Mouse (Mus musculus): ENCODE results near the gene Hspa4l. TPM values are rescaled to one million over a fixed set of nuclear protein-coding genes. Genes with fewer than 3 reads are reported as not detected.
"Not testable (repeated sequence)": the region's sequence is repeated elsewhere in the genome, so short reads cannot be mapped to it uniquely, and the experiment has no call there.

Hspa4l gene
- total RNA-seq, 2 experiments from 2014 or later, result 40.1 to 46.1 TPM

- ATAC-seq (ENCODE audit: poor library complexity, severe bottlenecking), result no peak
These were observed 65.6 kb downstream of the Hspa4l start for GRCm38 (mm10) chr3:40809894-40810293.

- ATAC-seq (ENCODE audit: poor library complexity, severe bottlenecking), result no peak
These were observed 69.0 kb downstream of the Hspa4l start for GRCm38 (mm10) chr3:40813275-40813674.

GRCm38 (mm10) chr3:40845521-40845920 is 101.2 kb downstream of the Hspa4l start:
- not testable (repeated sequence) for ATAC-seq (ENCODE audit: poor library complexity, severe bottlenecking)

Other genes starting within 250 kb of the Hspa4l start
- 0.56 and 1.4 TPM in 2 replicates for gene Intu, start 213.2 kb upstream of the Hspa4l start, total RNA-seq (2015)
- 0.61 and 0.73 TPM in 2 replicates for gene Intu, start 213.2 kb upstream of the Hspa4l start, total RNA-seq (2017)
- not detected in 2 replicates for gene Slc25a31, start 35.6 kb upstream of the Hspa4l start, total RNA-seq (2015)
- gene Slc25a31, start 35.6 kb upstream of the Hspa4l start, total RNA-seq (2017), result not detected in 2 replicates
- gene Plk4, start 55.5 kb downstream of the Hspa4l start, total RNA-seq (2015), result 63.2 and 77.6 TPM in 2 replicates
- gene Plk4, start 55.5 kb downstream of the Hspa4l start, total RNA-seq (2017), result 67.1 and 93.7 TPM in 2 replicates
- gene Mfsd8, start 102.4 kb downstream of the Hspa4l start, total RNA-seq (2015), result 16.3 and 17.0 TPM in 2 replicates
- 5.7 and 7.1 TPM in 2 replicates for gene Mfsd8, start 102.4 kb downstream of the Hspa4l start, total RNA-seq (2017)
- 6.2 and 8.1 TPM in 2 replicates for gene Abhd18, start 102.5 kb downstream of the Hspa4l start, total RNA-seq (2015)
- 5.3 and 5.7 TPM in 2 replicates for gene Abhd18, start 102.5 kb downstream of the Hspa4l start, total RNA-seq (2017)
- gene 1700034I23Rik, start 158.0 kb downstream of the Hspa4l start, total RNA-seq (2015), result not detected in 2 replicates
- gene 1700034I23Rik, start 158.0 kb downstream of the Hspa4l start, total RNA-seq (2017), result 0.26 TPM in 1 of 2 replicates, not detected in the other
- 24.3 and 28.5 TPM in 2 replicates for gene Larp1b, start 205.3 kb downstream of the Hspa4l start, total RNA-seq (2015)
- gene Larp1b, start 205.3 kb downstream of the Hspa4l start, total RNA-seq (2017), result 33.7 and 93.0 TPM in 2 replicates

Measured in megakaryocyte, adult 5-6 weeks (primary cell).